Mouse (Mus musculus): ENCODE data around the gene Tspan4.

Gene Tspan4

DNA sequence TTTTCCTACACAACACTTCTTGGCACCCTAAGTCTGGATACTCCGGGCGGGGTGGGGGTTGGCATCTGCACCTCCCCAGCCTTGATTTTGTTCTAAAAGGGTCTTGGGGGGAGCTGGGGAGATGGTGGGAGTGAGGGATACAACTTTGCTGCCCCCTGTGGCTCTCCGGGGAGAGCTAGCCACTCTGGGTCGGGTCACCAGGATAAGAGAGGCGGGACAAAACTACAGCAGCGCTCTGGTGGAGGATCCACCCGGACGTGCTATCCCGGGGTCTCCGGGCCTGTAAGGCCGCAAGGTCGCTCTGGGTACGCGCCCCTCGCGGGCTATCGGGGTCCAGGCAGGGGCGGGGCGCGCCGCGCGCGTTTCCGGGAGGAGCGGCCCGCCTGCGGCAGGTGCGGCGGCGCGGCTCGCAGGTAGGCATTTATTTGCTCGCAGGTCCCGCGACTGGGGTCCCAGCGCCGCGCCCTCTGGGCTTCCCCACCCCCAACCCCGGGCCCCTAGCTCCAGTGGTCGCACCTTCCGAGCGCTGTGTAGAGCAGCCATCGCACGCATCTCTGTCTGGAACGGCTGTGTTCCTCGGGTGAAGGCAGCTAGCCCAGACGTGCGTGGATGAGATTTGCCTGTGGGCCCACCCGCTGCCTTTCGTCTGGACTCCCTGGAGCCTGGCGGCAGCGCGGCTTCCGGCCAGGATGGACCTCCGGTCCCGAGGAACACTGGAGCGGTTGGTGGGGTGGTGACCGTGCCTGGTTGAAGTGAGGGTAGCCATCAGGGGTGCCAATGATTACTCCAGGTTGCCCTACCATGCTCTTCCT is 13.3 kb upstream of the Tspan4 start:
- DNase-seq: peak; percentile 53 to 57

DNA sequence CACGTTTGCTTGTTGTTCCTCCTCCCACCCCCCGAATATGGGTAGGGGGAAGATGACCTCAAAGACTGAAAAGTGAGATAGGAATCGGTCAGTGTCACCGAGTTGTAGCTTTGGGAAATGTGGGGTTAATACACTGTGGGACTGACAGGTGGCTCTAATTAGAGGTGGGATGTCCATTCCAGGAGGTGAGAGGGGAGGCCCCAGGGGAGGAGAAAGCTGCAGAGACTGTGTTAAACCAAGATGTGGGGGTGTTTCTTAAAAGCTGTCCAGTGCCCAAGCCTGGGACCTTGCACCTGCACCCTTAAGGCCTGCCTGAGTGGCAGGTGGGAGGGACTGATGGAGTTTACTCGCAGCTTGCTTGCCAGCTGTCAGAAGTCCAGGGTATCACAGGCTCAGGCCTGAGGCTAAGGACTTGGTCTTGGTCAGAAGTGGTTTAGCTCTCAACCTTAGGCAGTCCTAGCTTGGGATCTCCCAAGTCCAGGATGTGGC is 12.7 kb upstream of the Tspan4 start:
- peak; percentile 89 to 93 for DNase-seq

DNA sequence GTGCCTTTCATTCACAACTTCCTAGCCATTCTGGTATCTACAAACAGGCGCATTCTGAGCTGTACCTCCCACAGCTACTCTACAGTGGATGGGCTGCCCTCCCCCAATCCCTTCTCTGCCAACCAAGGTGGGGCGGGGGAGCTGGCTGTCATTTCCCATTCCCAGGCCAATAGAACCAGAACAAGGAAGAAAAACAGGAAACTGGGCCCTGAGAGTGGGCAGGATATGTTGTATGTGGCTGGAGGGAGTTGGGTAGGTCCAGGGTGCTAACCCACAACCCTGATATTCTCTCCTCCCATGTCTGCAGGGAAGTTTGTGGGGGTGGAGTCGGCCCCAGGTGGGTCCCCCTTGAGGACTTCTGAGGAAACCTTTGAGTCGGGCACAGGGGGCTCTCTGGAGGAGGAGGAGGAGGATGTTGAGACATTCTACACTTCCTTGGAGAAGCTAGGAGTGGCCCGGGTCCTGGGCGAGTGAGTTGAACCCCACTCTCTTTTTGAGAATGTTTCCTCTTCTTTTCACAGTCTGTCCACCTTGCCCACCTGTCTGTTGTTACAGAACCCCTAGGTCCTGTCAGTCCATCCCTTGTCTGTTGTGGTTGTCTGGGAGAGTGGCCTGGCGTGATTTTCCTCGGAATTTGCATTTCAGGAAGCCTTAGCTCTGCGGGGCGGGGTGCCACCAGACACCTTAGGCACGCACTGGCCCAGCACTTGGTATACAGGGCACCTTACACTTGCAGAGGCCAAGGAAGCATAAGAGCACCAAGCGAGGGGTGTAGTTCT is 11.0 kb upstream of the Tspan4 start:
- peak; percentile 91 to 92 for DNase-seq

DNA sequence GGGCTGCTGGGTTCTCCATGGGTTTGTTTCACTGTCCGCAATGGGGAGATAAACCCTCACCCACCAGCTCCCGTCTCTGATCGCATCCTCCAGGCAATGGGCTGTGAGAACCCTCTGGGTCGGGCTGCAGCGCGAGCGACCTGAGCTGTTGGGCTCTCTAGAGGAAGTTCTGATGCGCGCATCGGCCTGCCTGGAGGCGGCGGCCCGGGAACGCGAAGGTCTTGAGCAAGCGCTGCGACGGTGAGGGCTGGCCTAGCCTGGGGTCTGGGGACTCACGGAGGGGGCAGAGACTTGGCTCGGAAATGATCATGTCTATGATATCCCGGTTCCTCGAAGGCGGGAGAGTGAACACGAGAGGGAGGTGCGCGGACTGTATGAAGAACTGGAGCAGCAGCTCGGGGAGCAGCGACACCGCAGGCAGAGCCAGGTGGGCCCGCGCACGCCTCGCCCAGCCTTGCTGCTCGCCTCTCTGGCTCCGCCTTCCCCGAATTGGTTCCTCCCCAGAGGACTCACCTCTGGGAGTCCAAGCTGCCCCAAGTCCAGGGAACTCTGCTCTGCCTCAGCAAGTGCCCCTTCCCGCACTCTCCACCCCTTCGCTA is 10.3 kb upstream of the Tspan4 start:
- peak; percentile 72 to 78 for DNase-seq

DNA sequence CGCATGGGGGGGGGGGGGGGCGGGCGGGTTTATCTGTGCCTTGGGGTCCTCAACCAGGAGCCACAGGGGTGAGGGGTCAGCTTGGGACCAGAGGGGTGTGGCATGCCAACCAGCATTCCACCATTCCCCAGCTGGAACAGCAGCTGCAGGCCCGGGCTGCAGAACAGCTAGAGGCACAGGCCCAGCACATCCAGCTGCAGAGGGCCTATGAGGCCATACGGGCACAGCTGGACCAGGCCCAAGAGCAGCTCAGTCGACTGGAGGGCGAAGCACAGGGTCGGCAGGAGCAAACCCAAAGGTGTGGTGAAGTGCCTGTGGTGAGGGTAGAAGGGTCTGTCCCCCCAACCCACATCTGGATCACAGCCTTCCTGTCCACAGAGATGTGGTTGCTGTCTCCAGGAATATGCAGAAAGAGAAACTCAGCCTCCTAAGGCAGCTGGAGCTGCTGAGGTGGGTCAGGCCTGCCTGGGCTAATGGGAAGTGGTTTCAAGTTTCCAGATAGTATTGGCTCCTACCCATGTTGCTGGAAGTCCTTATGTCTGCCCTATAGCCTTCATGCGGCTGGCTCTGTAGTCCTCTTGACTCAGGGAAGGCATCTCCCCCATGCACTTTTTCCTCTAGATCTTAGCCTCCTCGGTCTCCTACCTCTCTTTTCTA is 9.5 kb upstream of the Tspan4 start:
- DNase-seq: peak in 1 of 2 experiments; percentile 15

DNA sequence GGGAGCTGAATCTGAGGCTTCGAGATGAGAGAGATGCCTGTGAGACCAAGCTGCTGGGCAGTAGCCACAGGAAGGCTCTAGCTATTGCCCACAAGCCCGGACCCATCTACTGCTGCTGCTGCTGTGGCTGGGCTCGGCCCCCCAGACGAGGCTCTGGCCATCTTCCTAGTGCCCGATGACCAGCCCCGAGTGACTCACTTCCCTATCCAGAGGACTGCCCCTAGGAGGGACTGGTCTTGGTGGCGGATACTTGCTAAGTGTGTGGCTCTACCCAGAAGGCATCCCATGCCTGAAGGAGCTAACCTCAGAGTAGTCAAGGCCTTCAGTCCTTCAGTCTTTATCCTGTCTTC is 9.0 kb upstream of the Tspan4 start:
- DNase-seq: peak; percentile 62 to 68

DNA sequence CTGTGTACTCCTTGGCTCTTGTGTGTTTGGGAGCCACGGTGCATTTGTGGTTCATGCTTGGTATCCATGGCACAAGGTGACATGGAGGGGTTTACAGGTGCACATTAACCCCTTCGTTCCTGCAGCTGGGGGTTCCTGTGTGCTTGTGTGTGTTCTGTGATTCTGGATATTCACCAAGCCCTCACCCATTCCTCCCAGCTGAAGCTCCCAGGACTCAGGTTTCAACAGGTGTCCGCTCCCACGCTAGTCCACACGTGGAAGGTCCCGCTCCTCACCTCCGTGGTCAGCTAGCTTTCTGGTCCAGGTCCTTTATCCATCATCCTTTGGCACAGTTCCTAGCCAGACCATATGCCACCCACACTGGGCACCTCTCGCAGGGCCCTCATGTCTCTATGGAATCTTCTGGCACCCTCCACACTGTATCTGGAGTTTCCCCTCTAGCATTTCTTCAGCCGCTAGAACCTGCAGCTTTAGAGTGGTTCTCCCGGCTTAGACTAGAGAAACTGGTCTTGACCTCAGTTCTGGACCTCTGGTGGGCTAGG is 8.4 kb upstream of the Tspan4 start:
- no peak for DNase-seq

DNA sequence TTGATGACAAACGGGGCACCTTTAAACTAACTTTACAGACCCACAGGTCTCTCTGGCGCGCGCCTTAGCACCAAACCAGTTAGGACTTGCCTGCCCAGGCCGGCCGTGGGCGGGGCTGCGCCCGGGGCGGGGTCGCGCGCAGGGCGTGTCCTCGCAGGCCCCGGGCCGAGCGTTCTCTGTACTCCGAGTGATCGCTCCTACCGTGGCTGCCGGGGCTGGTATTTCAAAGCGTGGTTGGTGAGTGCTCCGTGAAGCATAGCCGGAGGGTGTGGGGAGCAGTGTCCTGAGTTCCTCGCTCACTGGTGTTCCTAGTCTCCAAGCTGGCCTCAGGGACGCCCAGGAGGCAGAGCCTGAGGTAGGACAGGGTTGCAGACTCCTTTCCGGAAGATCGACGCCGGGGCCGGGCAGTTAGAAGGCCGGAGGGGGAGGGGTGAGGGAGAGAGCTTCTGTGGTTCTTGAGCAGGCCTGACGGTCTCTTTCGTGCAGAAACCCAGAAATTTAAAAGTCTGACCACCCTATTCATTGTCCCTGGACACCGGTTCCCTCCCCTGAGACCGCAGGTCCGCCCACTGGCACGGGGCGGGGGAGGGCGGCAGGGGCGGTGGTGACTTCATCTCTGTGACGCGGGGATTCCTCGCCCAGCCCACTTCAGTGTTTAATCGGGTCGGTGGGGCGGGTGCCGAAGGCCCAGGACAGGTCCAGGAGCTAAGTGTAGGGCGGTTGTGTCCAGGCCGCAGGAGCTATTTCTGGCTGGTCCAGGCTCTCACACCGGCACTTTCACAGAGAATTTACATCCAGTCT is 7.6 kb upstream of the Tspan4 start, which contains the start of gene Cd151:
Gene Cd151 (plus strand): TSS at position 163 of the 801 bp plus-strand sequence.
- peak; percentile 92 to 95 for DNase-seq

DNA sequence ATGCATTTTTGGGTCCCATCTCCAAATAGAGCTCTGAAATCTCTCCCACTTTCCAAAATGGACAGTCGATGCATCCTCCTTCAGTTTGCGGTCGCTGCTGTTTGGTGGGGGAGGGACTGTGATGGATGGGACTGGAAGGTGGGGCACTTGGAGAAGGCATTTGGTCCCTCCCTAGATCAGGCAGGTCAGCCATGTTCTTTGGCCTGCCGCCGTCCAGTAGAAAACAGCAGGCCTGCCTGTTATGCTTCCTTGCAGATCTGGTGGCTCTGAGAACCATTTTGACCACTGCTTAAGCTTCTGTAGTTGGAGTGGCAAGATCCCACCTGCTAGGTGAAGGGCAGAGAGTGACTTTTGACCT is 6.9 kb upstream of the Tspan4 start:
- peak; percentile 49 to 51 for DNase-seq

DNA sequence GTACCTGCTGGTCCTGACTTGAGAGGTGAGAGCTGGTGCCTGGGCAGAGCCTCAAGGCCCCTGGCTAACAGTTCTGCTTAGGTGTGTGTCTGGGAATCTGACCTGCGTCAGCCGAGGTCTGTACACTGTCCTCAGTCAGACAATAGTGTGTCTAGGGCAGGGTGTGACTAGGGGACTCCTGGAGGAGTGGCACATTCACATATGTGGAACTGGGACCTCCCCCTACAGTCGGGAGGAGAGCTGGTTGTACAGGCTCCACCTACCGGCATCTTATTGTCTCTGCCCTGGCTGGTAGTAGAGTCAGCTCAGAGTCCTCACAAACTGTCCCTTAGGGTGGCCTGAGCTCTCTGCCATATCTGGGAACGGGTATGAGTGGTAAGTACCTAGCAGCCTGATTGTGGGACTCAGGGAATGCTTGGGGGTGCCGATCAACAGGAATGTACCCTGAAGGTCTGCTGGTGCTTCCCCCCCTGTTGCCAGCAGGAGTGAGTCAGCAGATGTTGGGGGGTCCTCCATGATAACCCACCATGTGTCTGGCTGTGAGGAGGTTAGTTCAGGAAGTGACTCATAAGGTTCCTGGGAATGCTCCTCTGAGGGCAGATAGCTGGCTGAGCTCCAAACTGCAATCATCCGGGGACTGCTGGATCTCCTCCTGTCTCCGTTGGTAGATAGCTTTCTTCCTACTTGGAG is 6.4 kb upstream of the Tspan4 start:
- peak; percentile 81 to 86 for DNase-seq

DNA sequence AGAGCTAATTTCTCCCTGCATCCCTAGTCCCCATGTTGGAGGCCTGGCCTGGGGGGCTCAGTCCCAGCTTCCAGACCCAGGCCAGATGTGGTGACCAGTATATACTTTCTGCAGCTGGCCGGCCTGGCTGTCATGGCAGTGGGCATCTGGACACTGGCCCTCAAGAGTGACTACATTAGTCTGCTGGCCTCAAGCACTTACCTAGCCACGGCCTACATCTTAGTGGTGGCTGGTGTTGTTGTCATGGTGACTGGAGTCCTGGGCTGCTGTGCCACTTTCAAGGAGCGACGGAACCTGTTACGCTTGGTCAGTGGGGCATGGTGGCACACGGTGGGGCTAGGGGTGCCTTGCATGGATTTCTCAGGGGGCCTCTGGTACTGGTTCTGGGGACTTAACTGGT is 5.7 kb upstream of the Tspan4 start:
- DNase-seq: peak in 1 of 2 experiments; percentile 11

DNA sequence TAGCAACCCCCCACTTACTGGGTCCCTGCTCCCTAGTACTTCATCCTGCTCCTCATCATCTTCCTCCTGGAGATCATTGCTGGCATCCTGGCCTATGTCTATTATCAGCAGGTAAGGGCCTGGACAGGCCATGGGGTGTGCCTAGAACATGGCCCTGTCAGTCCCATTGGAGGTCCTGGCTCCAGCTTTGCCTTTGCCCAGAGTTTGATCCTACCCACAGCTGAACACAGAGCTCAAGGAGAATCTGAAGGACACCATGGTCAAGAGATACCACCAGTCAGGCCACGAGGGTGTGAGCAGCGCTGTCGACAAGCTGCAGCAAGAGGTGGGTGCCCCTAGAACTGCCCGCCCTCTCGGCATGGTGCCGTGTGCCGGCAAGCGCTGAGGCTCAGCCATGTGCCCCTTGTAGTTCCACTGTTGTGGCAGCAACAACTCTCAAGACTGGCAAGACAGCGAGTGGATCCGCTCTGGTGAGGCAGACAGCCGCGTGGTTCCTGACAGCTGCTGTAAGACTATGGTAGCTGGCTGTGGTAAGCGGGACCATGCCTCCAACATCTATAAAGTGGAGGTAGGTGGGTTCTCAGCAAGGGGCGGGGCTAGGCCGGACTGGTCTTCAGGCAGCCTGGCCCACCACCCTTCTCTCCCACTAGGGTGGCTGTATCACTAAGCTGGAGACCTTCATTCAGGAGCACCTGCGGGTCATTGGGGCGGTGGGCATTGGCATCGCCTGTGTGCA is 5.0 kb upstream of the Tspan4 start:
- DNase-seq: no peak

DNA sequence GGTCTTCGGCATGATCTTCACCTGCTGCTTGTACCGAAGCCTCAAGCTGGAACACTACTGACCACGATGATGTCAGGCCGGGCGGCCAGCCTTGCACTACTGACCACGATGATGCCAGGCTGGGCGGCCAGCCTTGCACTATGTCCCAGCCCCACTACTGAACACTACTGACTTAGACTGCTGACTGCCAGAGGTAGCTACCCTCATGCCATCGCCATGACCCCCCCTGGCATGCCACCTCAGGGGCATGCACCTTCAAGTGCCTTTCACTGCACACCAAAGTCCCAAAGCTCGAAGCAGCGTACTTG is 4.4 kb upstream of the Tspan4 start:
- DNase-seq: no peak

DNA sequence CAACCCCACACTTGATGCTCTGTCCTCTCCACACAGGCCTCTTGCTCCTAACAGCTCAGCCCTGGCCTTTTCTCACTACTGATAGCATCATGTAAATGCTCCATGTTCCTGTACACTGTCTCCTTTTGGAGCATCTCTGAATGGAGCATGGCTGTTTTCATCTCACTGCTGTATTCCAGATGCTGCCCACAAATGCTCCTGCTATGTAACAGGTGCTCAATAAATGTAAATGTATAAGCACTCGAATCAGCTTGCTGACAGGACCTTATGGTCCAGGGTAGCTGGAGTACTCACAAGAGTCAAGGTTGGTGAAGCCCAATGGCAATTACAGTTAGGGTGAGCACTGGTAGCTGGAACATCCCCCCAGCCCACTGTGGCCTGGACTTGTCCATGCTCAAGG is 3.8 kb upstream of the Tspan4 start:
- no peak for DNase-seq

DNA sequence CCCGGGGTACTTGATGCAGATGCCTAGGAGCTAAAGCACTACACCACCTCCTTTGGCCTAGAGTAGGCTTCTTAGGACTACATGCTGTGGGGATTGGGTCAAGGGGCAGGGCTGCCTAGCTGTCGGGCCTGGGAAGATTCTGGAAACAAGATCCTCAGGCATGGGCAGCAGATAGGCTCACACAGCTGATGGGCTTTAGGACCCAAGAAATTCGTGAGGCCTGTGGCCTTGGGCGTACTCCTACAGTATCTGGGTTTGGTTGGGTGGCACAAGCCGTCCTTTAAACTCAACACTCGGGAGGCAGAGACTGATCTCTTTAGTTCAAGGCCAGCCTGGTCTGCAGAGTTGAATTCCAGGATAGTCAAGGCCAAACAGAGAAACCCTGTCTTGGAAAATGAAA is 2.8 kb upstream of the Tspan4 start:
- DNase-seq: no peak

DNA sequence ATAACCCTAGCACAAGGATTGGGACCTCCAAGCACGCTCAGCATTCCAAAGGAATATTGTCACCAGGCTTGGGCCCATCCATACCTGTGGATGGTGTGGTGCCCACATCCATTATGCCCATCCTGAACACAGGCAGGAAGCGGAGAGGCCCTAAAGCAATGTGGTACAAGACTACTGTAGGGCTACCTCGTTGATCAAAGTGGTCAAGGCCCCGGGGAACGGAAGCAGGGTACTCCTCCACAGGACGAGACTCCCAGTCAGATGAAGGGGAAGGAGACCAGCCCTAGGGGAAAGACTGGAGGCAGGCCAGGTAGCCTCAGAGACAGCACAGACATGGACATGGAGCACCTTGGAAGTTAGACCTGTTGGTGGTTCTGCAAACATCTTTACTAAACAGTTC is 2.3 kb upstream of the Tspan4 start:
- no peak for DNase-seq

DNA sequence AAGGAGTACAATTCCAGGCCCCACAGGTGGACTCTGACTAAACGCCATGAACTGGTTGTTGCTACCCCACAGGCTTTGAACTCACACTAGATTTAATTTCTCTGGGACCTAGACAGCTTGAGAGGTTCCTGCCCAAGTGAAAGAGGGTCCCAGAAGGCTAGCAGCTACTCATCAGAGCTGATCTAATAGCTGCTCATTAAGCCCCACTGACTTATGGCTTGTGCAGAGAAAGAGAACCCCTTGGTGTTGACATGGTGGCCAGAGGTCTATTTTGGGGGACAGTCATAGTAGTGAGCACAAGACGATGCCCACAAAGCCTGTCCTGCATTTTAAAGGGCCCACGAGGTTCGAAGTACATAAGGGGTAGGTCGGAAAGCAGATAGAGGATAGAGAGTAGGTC is 880 bp upstream of the Tspan4 start:
- DNase-seq: no peak

DNA sequence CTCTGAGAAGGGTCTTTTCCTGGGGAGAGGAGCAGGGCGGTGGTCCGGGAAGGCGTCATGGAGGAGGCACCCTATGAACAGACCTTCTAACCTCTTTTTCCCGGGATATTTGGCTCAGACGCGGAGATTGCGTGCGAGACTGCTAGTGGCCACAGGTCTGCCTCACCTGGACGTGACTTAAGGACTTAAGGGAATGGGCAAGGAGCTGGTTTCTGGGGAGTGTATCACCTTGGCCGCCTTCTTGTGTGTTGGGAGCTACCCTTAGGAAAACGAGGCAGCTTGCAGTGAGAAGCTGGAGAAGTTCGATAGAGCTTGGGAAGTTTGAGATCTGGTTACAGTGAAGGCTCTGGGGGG is 742 bp downstream of the Tspan4 start:
- DNase-seq: peak; percentile 19 to 28

DNA sequence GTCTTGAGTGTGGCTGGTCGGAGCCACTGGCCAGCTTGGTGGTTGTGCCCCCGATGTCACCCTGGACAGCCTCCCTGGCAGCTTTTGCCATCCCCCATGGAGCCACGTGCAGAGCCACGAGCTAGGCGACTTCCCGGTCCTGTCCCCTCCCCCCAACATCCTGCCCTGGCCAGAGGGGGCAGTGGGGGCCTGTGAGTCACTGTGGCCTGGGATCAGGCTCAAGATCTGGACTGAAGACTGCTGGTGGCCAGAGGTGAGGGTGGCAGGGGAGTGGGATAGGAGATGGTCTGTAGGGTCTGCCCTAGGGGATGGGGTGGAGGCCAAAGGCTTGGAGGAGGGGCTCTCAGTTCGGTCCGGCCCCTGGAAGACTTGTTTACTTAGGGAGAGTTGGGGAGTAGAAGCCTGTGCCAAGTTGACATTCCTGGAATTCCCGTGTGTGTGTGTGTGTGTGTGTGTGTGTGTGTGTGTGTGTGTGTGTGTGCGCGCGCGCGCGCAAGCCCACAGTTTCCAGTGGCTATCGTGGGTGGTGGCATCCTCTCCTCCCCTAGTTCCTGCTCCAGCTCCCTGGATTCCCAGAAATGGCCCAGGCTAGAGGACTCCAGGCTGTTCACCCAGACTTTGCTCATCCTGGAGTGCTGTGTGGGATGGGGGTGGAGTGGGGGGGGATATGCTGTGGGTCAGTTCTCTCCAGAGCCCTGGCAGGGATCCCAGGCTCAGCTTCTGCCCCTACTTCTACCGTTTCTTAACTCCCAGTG is 1.4 kb downstream of the Tspan4 start:
- DNase-seq: peak; percentile 90 to 94

DNA sequence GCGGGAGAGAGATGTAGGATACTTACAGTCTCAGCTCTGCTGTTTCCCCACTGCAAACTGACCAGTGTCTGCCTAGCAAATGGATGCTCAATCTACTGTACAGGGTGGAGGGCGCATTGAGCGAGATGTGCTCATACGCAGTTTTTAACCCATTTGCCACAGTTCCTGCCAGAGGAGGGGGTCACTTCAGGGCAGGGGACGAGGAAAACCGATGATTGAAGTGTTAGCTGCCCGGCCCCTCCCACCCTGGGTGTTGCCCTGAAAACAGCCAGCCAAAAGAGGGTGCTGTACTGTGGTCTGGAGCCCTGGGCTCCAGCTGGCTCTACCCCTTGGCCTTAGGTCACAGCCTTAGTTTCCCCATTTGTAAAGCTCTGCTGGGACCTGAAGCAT is 1.9 kb downstream of the Tspan4 start:
- DNase-seq: peak; percentile 56 to 63

Data from lung, adult 18-20 months (tissue).